Mouse (Mus musculus): ENCODE measurements at regions not wholly inside any gene's neighbourhood (a gene's known extent, or its start where the extent isn't known, plus 50 kb on each side); places are given as distances from the start of the nearest gene placed in this dataset.
A peak's percentile ranks its signal among the peaks of the same experiment; 100 is the strongest.

GRCm38 (mm10) chr13:54303071-54303924, 67.9 kb upstream of the Cplx2 start:
- Histone ChIP-seq H3K27me3 (no peaks in the 10 kb centered on the region), H3K4me2 (peak overlapping the region; percentile 77), H3K9ac (peak overlapping the region; percentile 95), H3K4me3 (peak overlapping the region; percentile 75), H3K4me1 (replicated peaks) (peaks cover 37% of the 10 kb centered on the region), H3K9me3 (no peaks in the 10 kb centered on the region), H3K27ac (replicated peaks) (peak overlapping the region; percentile 99), H3K36me3 (no peaks in the 10 kb centered on the region)
- peak; percentile 84 for ATAC-seq (ENCODE audit: low read depth)
- WGBS, result under 1% methylated on average over 54 of the region's 54 CpGs

GRCm38 (mm10) chr13:54304251-54304650, 66.9 kb upstream of the Cplx2 start:
- Histone ChIP-seq H3K4me3 (peak overlapping the region; percentile 75; the same call in 1 of the 2 replicates), H3K4me1 (replicated peaks) (peaks cover 44% of the 10 kb centered on the region), H3K36me3 (no peaks in the 10 kb centered on the region), H3K27ac (replicated peaks) (peak overlapping the region; percentile 99), H3K4me2 (peak overlapping the region; percentile 77), H3K9ac (peak overlapping the region; percentile 95; the same call in 1 of the 2 replicates), H3K27me3 (no peaks in the 10 kb centered on the region), H3K9me3 (no peaks in the 10 kb centered on the region)
- 42% methylated on average over 5 of the region's 5 CpGs for whole genome bisulfite sequencing
- ATAC-seq (ENCODE audit: low read depth), result no peak

- H3K27me3 ChIP-seq, result no peaks in the 10 kb centered on the region
- WGBS, result 32% methylated on average over 2 of the region's 2 CpGs
- H3K4me3 ChIP-seq, result no peak overlapping the region
- H3K4me2 ChIP-seq, result no peak overlapping the region
- no peak for ATAC-seq (ENCODE audit: low read depth)
- peaks cover 49% of the 10 kb centered on the region for H3K4me1 ChIP-seq (replicated peaks)
- no peak overlapping the region for H3K9ac ChIP-seq
- peak overlapping the region; percentile 57 for H3K27ac ChIP-seq (replicated peaks)
- no peaks in the 10 kb centered on the region for H3K9me3 ChIP-seq
- 0 out of 2 replicates have a peak, but pooled peaks cover 4% of the 10 kb centered on the region for H3K36me3 ChIP-seq
Observed at GRCm38 (mm10) chr13:54308591-54308990, 62.6 kb upstream of the Cplx2 start.

GRCm38 (mm10) chr13:54309354-54309753, 61.8 kb upstream of the Cplx2 start:
- WGBS, result 32% methylated on average over 5 of the region's 5 CpGs
- H3K4me1 ChIP-seq (replicated peaks), result peaks cover 48% of the 10 kb centered on the region
- 0 out of 2 replicates have a peak, but pooled peaks cover 4% of the 10 kb centered on the region for H3K36me3 ChIP-seq
- H3K4me3 ChIP-seq, result no peak overlapping the region
- H3K4me2 ChIP-seq, result no peak overlapping the region
- no peak overlapping the region for H3K9ac ChIP-seq
- H3K27me3 ChIP-seq, result no peaks in the 10 kb centered on the region
- ATAC-seq (ENCODE audit: low read depth), result peak; percentile 66; the same call in 1 of the 2 replicates
- H3K9me3 ChIP-seq, result no peaks in the 10 kb centered on the region
- H3K27ac ChIP-seq (replicated peaks), result peak overlapping the region; percentile 57

GRCm38 (mm10) chr13:54310144-54310543, 61.0 kb upstream of the Cplx2 start:
- 51% methylated on average over 4 of the region's 4 CpGs for WGBS
- Histone ChIP-seq H3K9me3 (no peaks in the 10 kb centered on the region), H3K4me3 (no peak overlapping the region), H3K9ac (no peak overlapping the region), H3K36me3 (0 out of 2 replicates have a peak, but pooled peaks cover 4% of the 10 kb centered on the region), H3K27me3 (no peaks in the 10 kb centered on the region), H3K27ac (replicated peaks) (no peak overlapping the region; the same call in 1 of the 2 replicates), H3K4me2 (no peak overlapping the region), H3K4me1 (replicated peaks) (peaks cover 46% of the 10 kb centered on the region)
- no peak for ATAC-seq (ENCODE audit: low read depth)

- Histone ChIP-seq H3K27me3 (no peaks in the 10 kb centered on the region), H3K27ac (replicated peaks) (no peak overlapping the region), H3K4me2 (no peak overlapping the region), H3K4me1 (replicated peaks) (peaks cover 46% of the 10 kb centered on the region), H3K9ac (no peak overlapping the region), H3K36me3 (0 out of 2 replicates have a peak, but pooled peaks cover 4% of the 10 kb centered on the region), H3K9me3 (no peaks in the 10 kb centered on the region), H3K4me3 (no peak overlapping the region)
- WGBS, result 92% methylated on average over 4 of the region's 4 CpGs
- ATAC-seq (ENCODE audit: low read depth), result no peak
Observed at GRCm38 (mm10) chr13:54311327-54312026, 59.7 kb upstream of the Cplx2 start.

- ATAC-seq (ENCODE audit: low read depth), result no peak
- no peak overlapping the region for H3K27ac ChIP-seq (replicated peaks)
- no peaks in the 10 kb centered on the region for H3K9me3 ChIP-seq
- 0 out of 2 replicates have a peak, but pooled peaks cover 4% of the 10 kb centered on the region for H3K36me3 ChIP-seq
- H3K4me1 ChIP-seq (replicated peaks), result peaks cover 46% of the 10 kb centered on the region
- no peak overlapping the region for H3K9ac ChIP-seq
- no peaks in the 10 kb centered on the region for H3K27me3 ChIP-seq
- 78% methylated on average over 18 of the region's 18 CpGs for WGBS
- no peak overlapping the region for H3K4me2 ChIP-seq
- H3K4me3 ChIP-seq, result no peak overlapping the region
Observed at GRCm38 (mm10) chr13:54312405-54313185, 58.6 kb upstream of the Cplx2 start.

- Histone ChIP-seq H3K27ac (replicated peaks) (no peak overlapping the region), H3K9ac (no peak overlapping the region), H3K4me2 (no peak overlapping the region), H3K27me3 (no peaks in the 10 kb centered on the region), H3K4me1 (replicated peaks) (peaks cover 23% of the 10 kb centered on the region), H3K36me3 (0 out of 2 replicates have a peak, but pooled peaks cover 4% of the 10 kb centered on the region), H3K4me3 (no peak overlapping the region), H3K9me3 (no peaks in the 10 kb centered on the region)
- no peak for ATAC-seq (ENCODE audit: low read depth)
- 93% methylated on average over 3 of the region's 3 CpGs for WGBS
Observed at GRCm38 (mm10) chr13:54315333-54315732, 55.8 kb upstream of the Cplx2 start.

GRCm38 (mm10) chr13:54316907-54317306, 54.2 kb upstream of the Cplx2 start:
- no peak overlapping the region for H3K4me2 ChIP-seq
- peaks cover 12% of the 10 kb centered on the region for H3K4me1 ChIP-seq (replicated peaks)
- no peaks in the 10 kb centered on the region for H3K9me3 ChIP-seq
- no peak for ATAC-seq (ENCODE audit: low read depth)
- H3K4me3 ChIP-seq, result no peak overlapping the region
- WGBS, result 94% methylated on average over 6 of the region's 6 CpGs
- H3K9ac ChIP-seq, result no peak overlapping the region
- 0 out of 2 replicates have a peak, but pooled peaks cover 4% of the 10 kb centered on the region for H3K36me3 ChIP-seq
- no peaks in the 10 kb centered on the region for H3K27me3 ChIP-seq
- H3K27ac ChIP-seq (replicated peaks), result no peak overlapping the region

GRCm38 (mm10) chr13:54318161-54318560, 53.0 kb upstream of the Cplx2 start:
- WGBS, result 86% methylated on average over 4 of the region's 4 CpGs

GRCm38 (mm10) chr13:54318601-54319000, 52.5 kb upstream of the Cplx2 start:
- WGBS, result 86% methylated on average over 5 of the region's 5 CpGs

More at GRCm38 (mm10) chr13:54318161-54318560, 53.0 kb upstream of the Cplx2 start:
- H3K27ac ChIP-seq (replicated peaks), result no peak overlapping the region
- no peaks in the 10 kb centered on the region for H3K9me3 ChIP-seq
- H3K4me2 ChIP-seq, result no peak overlapping the region
- no peaks in the 10 kb centered on the region for H3K36me3 ChIP-seq
- ATAC-seq (ENCODE audit: low read depth), result no peak
- H3K27me3 ChIP-seq, result no peaks in the 10 kb centered on the region
- H3K4me1 ChIP-seq (replicated peaks), result peaks cover 9% of the 10 kb centered on the region
- no peak overlapping the region for H3K9ac ChIP-seq
- H3K4me3 ChIP-seq, result no peak overlapping the region

More at GRCm38 (mm10) chr13:54318601-54319000, 52.5 kb upstream of the Cplx2 start:
- no peaks in the 10 kb centered on the region for H3K9me3 ChIP-seq
- peaks cover 7% of the 10 kb centered on the region for H3K4me1 ChIP-seq (replicated peaks)
- H3K4me3 ChIP-seq, result no peak overlapping the region
- no peaks in the 10 kb centered on the region for H3K27me3 ChIP-seq
- H3K27ac ChIP-seq (replicated peaks), result no peak overlapping the region
- H3K9ac ChIP-seq, result no peak overlapping the region
- no peaks in the 10 kb centered on the region for H3K36me3 ChIP-seq
- no peak overlapping the region for H3K4me2 ChIP-seq
- no peak for ATAC-seq (ENCODE audit: low read depth)

Data from neural tube, embryonic 13.5 days (tissue).